Mouse (Mus musculus) C2C12 (cell line): Measurements from ENCODE around the gene Arap1.

Experiments used
- CEBPB ChIP-seq: IDR thresholded peaks from one replicate; pipeline ENCODE4 v1.6.1; 2011; ENCODE audit warnings: low read depth, mild to moderate bottlenecking, control low read depth, moderate library complexity
- CTCF ChIP-seq: IDR thresholded peaks from one replicate; pipeline ENCODE4 v1.5.1; 2011; ENCODE audit not compliant: control insufficient read depth, insufficient read depth, insufficient read length
- FOSL1 ChIP-seq: IDR thresholded peaks from one replicate; pipeline ENCODE4 v1.8.0; 2011; ENCODE audit warnings: mild to moderate bottlenecking, low read length; ENCODE audit not compliant: poor library complexity, insufficient read depth, severe bottlenecking
- MAX ChIP-seq: IDR thresholded peaks from one replicate; pipeline ENCODE4 v1.6.1; 2011; ENCODE audit warnings: mild to moderate bottlenecking, control low read depth
- MYOD1 ChIP-seq: IDR thresholded peaks from one replicate; pipeline ENCODE4 v1.6.1; 2011; ENCODE audit warnings: low read depth; ENCODE audit not compliant: control insufficient read depth, insufficient read length
- MYOG ChIP-seq: IDR thresholded peaks from one replicate; pipeline ENCODE4 v1.6.1; 2011; ENCODE audit not compliant: control insufficient read depth, insufficient read length; ENCODE audit errors: extremely low read depth
- USF1 ChIP-seq: IDR thresholded peaks from one replicate; pipeline ENCODE4 v1.6.1; 2011; ENCODE audit warnings: low read depth, mild to moderate bottlenecking, control low read depth, moderate library complexity

DNA sequence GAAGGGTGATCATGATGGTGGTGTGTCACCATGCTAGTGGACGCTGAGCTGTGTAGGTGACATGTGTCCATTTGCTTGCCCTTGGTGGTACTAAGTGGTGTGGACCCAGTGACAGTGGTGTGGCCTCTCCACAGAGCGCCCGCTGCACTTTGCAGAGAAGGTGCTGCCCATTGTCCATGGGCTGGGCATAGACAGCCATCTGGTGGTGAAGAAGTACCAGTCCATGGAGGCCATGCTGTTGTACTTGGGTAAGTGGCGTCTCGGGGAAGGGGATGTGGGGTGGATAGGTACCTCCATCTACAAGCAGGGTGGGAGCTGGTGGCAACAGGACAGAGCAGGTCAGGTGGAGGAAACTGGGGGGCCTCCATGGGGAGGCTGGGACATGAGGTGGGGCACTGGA, 56.0 kb downstream of the Arap1 start:
- TF ChIP-seq MAX (no peak), CEBPB (no peak), CTCF (no peak), MYOD1 (no peak), MYOG (no peak), USF1 (no peak), FOSL1 (no peak)
